Mouse (Mus musculus): ENCODE data around the gene Gm26897.

The Gm26897 gene

GRCm38 (mm10) chr5:111750092-111750491, 16.4 kb downstream of the Gm26897 start:
- no peak for DNase-seq (ENCODE audit: low spot score)

- DNase-seq (ENCODE audit: low spot score) = no peak
Observed at GRCm38 (mm10) chr5:111754484-111755139, 20.9 kb downstream of the Gm26897 start.

- DNase-seq (ENCODE audit: low spot score) = no peak
Observed at GRCm38 (mm10) chr5:111755330-111755729, 21.6 kb downstream of the Gm26897 start.

- DNase-seq (ENCODE audit: low spot score) = no peak
Observed at GRCm38 (mm10) chr5:111760721-111761480, 27.2 kb downstream of the Gm26897 start.

GRCm38 (mm10) chr5:111761574-111761973, 27.9 kb downstream of the Gm26897 start:
- DNase-seq (ENCODE audit: low spot score) = no peak

GRCm38 (mm10) chr5:111762085-111762484, 28.4 kb downstream of the Gm26897 start:
- no peak for DNase-seq (ENCODE audit: low spot score)

GRCm38 (mm10) chr5:111765671-111766290, 32.1 kb downstream of the Gm26897 start:
- no peak for DNase-seq (ENCODE audit: low spot score)

GRCm38 (mm10) chr5:111766696-111767095, 33.0 kb downstream of the Gm26897 start:
- DNase-seq (ENCODE audit: low spot score) = no peak

GRCm38 (mm10) chr5:111770266-111770665, 36.5 kb downstream of the Gm26897 start:
- no peak for DNase-seq (ENCODE audit: low spot score)

GRCm38 (mm10) chr5:111772127-111772526, 38.4 kb downstream of the Gm26897 start:
- DNase-seq (ENCODE audit: low spot score) = no peak

GRCm38 (mm10) chr5:111772591-111773406, 39.1 kb downstream of the Gm26897 start:
- DNase-seq (ENCODE audit: low spot score) = no peak

- DNase-seq (ENCODE audit: low spot score) = no peak
Observed at GRCm38 (mm10) chr5:111773407-111773733, 39.6 kb downstream of the Gm26897 start.

- DNase-seq (ENCODE audit: low spot score) = no peak
Observed at GRCm38 (mm10) chr5:111776246-111776645, 42.5 kb downstream of the Gm26897 start.

- DNase-seq (ENCODE audit: low spot score) = no peak
Observed at GRCm38 (mm10) chr5:111778093-111778492, 44.4 kb downstream of the Gm26897 start.

- DNase-seq (ENCODE audit: low spot score) = no peak
Observed at GRCm38 (mm10) chr5:111779776-111780485, 46.2 kb downstream of the Gm26897 start.

All from MN1 (cell line).